Mouse (Mus musculus) lung, postnatal 10 days (tissue): Measurements from ENCODE around the gene Lims1.

Source experiments
- DNase-seq: peaks from one replicate; pipeline ENCODE4 v3.0.0; 2021

Lims1 gene

DNA sequence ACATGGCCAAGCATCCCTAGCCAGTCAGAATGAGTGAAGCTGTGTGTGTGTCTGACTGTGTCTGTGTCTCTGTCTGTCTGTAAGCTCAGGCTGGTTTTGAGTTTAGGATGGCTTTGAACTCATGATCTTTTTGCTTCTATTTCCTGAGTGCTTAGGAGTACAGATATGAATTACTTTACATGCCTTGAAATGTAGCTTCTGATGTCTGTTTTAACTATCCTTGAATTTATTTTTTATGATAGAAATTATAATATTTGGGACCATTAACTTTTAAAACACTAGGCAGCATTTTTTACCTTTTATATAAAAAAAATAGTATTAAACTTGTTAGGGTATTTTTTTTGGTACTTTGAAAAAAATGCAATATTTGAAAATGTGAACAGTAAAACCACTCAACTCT is 128.3 kb downstream of the Lims1 start:
- DNase-seq = no peak

DNA sequence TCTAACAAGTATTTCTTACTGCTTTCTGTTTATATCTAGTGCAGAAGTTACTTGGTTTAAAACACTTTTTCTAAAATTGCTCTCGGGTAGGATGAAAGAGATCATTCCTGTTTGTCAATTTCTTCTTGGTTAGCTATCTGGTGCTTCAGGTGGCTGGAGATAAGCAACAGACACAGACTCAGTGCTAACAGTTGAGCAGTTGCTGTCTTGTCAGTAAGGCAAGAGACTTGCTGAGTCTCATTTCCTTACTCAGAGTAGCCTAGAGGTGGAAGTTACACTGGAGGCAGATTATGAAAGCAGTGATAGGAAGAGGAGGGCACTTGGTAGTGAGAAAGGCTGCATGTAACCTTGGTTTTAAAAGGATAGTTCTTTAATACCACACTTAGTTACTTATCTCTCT is 128.9 kb downstream of the Lims1 start:
- no peak for DNase-seq

DNA sequence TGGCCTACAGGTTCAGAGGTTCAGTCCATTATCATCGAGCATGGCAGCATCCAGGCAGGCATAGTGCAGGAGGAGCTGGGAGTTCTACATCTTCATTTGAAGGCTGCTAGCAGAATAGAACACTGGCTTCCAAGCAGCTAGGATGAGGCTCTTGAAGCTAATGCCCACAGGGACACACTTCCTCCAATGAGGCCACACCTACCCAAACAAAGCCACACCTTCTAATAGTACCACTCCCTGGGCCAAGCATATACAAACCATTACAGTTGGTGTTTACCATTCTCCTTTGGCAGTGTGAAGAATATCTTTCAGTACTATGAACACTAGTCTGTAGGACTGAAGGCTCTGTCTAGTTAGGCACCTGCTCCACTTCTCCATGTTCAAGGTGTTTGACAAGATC is 136.6 kb downstream of the Lims1 start:
- DNase-seq = peak; percentile 5
